Mouse (Mus musculus): ENCODE results near the gene Ddc. TPM values are rescaled to one million over a fixed set of nuclear protein-coding genes. Genes with fewer than 3 reads are reported as not detected.

The Ddc gene
- polyA plus RNA-seq, 1 experiment from 2014 or later = 114 TPM

DNA sequence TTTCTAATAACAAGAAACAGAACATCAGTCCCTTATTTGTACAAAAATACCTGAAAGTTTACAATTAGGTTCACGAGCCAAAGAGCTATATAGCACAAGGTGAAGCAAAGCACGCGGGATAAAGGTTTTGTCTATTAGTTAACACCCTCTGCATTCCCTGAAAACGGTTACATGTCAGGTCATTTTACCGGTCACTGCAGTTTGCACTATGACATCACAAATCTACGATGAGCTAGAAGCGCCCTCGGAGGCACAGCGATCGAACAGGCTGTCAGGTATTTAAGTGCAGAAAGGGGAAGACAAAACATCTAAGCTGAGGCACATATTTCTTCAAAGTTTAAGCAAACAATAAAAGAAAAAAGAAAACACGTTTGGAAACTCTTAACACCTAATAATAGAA, 32.6 kb upstream of the Ddc start:
- H3K36me3 ChIP-seq (ENCODE audit: control insufficient read depth, insufficient read depth, low read length) = peaks cover 60% of the 10 kb centered on the region
- no peak for ATAC-seq (ENCODE audit: insufficient number of reproducible peaks, insufficient read depth, low FRiP score, low read depth)
- no peaks in the 10 kb centered on the region for H3K9me3 ChIP-seq (ENCODE audit: control insufficient read depth, low read length)
- H3K4me1 ChIP-seq (ENCODE audit: control insufficient read depth in 2 of 2, insufficient read depth in 2 of 2, low read length in 2 of 2) = peaks cover 9 to 13% of the 10 kb centered on the region in 2 experiments
- no peak overlapping the region for H3K9ac ChIP-seq (ENCODE audit: low read length)
- 87% methylated on average over 11 of the region's 11 CpGs for WGBS
- H3K27ac ChIP-seq (replicated peaks in 1 of 2; ENCODE audit: control insufficient read depth in 1 of 2, insufficient read depth in 1 of 2, low read depth in 2 of 2, low read length in 2 of 2) = 0 out of 4 replicates have a peak overlapping the region, but pooled peaks of 1 of the 2 experiments have one; percentile 46
- no peak overlapping the region for H3K4me2 ChIP-seq (ENCODE audit: low read length)
- no peak overlapping the region for H3K4me3 ChIP-seq (ENCODE audit: control insufficient read depth in 1 of 2, insufficient read depth in 1 of 2, low read depth in 1 of 2, low read length in 2 of 2)
- H3K27me3 ChIP-seq (ENCODE audit: control insufficient read depth, insufficient read depth, low read length) = no peaks in the 10 kb centered on the region

DNA sequence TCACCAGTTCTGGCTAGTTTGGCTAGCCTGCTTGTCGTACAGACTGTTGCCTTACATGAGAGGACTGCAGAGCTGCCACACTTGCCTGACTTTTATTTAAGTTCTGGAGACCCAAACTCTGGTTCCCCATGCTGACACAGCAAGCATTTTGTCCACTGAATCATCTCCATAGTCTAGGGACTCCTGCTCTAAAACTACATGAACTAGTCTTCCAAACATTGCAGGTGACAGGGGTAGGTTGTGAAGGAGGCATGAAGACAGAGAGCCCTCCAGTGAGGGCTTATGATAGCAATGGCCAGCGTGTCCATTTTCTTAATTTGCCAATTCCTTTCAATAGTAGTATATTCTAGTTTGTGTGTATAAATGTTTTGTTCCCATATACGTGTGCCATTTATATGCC, 31.1 kb upstream of the Ddc start:
- 71% methylated on average over 3 of the region's 3 CpGs for WGBS
- Histone ChIP-seq H3K27me3 (ENCODE audit: control insufficient read depth, insufficient read depth, low read length) (no peaks in the 10 kb centered on the region), H3K27ac (replicated peaks in 1 of 2; ENCODE audit: control insufficient read depth in 1 of 2, insufficient read depth in 1 of 2, low read depth in 2 of 2, low read length in 2 of 2) (peak overlapping the region; percentile 24 to 67; a peak in 3 of 4 replicates), H3K4me2 (ENCODE audit: low read length) (no peak overlapping the region), H3K36me3 (ENCODE audit: control insufficient read depth, insufficient read depth, low read length) (peaks cover 45% of the 10 kb centered on the region), H3K4me3 (ENCODE audit: control insufficient read depth in 1 of 2, insufficient read depth in 1 of 2, low read depth in 1 of 2, low read length in 2 of 2) (no peak overlapping the region), H3K4me1 (ENCODE audit: control insufficient read depth in 2 of 2, insufficient read depth in 2 of 2, low read length in 2 of 2) (peaks cover 9 to 13% of the 10 kb centered on the region in 2 experiments), H3K9ac (ENCODE audit: low read length) (no peak overlapping the region), H3K9me3 (ENCODE audit: control insufficient read depth, low read length) (no peaks in the 10 kb centered on the region)
- ATAC-seq (ENCODE audit: insufficient number of reproducible peaks, insufficient read depth, low FRiP score, low read depth) = no peak

DNA sequence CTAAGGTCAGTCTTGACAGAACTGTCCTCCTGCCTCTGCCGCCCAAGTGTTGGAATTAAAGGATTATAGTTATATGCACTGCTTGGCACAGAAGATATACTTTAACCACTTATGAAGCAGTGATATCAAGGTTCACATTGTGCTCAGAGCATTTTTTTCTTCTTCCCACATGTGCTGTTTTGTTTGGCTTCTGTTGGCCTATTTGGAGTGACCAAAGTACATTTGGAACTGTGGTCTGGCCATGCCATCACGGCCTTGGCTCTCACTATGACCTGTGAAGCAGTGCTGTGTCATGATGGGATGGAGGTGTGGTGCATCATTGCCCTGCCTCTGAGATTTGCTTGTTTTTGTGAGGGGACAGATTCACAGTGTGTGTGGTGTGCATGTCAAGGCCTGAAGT, 30.6 kb upstream of the Ddc start:
- WGBS = 79% methylated on average over 2 of the region's 2 CpGs
- H3K27ac ChIP-seq (replicated peaks in 1 of 2; ENCODE audit: control insufficient read depth in 1 of 2, insufficient read depth in 1 of 2, low read depth in 2 of 2, low read length in 2 of 2) = peak overlapping the region; percentile 24 to 67; a peak in 3 of 4 replicates

DNA sequence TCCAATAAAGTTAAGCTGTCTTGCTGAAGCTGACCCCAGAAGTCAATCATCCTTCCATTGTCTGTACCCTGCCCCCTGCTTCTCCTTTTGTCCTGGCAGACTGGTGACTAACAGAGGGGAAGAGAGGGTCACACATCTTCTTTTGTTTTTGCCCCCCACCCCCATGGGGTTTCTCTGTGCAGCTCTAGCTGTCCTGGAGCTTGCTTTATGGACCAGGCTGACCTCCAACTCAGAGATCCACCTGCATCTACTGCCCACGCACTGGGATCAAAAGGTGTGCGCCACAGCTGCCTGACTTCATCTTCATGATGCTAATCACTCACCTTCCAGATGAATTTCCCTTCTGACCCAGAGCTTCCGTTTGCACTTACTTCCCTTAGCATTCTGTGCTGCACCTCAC, 26.0 kb upstream of the Ddc start:
- Histone ChIP-seq H3K27me3 (ENCODE audit: control insufficient read depth, insufficient read depth, low read length) (no peaks in the 10 kb centered on the region), H3K9ac (ENCODE audit: low read length) (no peak overlapping the region), H3K4me2 (ENCODE audit: low read length) (no peak overlapping the region), H3K27ac (replicated peaks in 1 of 2; ENCODE audit: control insufficient read depth in 1 of 2, insufficient read depth in 1 of 2, low read depth in 2 of 2, low read length in 2 of 2) (no peak overlapping the region), H3K4me3 (ENCODE audit: control insufficient read depth in 1 of 2, insufficient read depth in 1 of 2, low read depth in 1 of 2, low read length in 2 of 2) (no peak overlapping the region), H3K36me3 (ENCODE audit: control insufficient read depth, insufficient read depth, low read length) (no peaks in the 10 kb centered on the region), H3K4me1 (ENCODE audit: control insufficient read depth in 2 of 2, insufficient read depth in 2 of 2, low read length in 2 of 2) (no peaks in the 10 kb centered on the region; a peak in 1 of 4 replicates), H3K9me3 (ENCODE audit: control insufficient read depth, low read length) (no peaks in the 10 kb centered on the region)
- 72% methylated on average over 3 of the region's 3 CpGs for WGBS
- ATAC-seq (ENCODE audit: insufficient number of reproducible peaks, insufficient read depth, low FRiP score, low read depth) = no peak

More for the DNA sequence above, 30.6 kb upstream of the Ddc start:
- Histone ChIP-seq H3K9ac (ENCODE audit: low read length) (no peak overlapping the region), H3K27me3 (ENCODE audit: control insufficient read depth, insufficient read depth, low read length) (no peaks in the 10 kb centered on the region), H3K4me1 (ENCODE audit: control insufficient read depth in 2 of 2, insufficient read depth in 2 of 2, low read length in 2 of 2) (peaks cover 9 to 13% of the 10 kb centered on the region in 2 experiments), H3K9me3 (ENCODE audit: control insufficient read depth, low read length) (no peaks in the 10 kb centered on the region), H3K4me3 (ENCODE audit: control insufficient read depth in 1 of 2, insufficient read depth in 1 of 2, low read depth in 1 of 2, low read length in 2 of 2) (no peak overlapping the region), H3K4me2 (ENCODE audit: low read length) (no peak overlapping the region), H3K36me3 (ENCODE audit: control insufficient read depth, insufficient read depth, low read length) (peaks cover 41% of the 10 kb centered on the region)
- no peak for ATAC-seq (ENCODE audit: insufficient number of reproducible peaks, insufficient read depth, low FRiP score, low read depth)

DNA sequence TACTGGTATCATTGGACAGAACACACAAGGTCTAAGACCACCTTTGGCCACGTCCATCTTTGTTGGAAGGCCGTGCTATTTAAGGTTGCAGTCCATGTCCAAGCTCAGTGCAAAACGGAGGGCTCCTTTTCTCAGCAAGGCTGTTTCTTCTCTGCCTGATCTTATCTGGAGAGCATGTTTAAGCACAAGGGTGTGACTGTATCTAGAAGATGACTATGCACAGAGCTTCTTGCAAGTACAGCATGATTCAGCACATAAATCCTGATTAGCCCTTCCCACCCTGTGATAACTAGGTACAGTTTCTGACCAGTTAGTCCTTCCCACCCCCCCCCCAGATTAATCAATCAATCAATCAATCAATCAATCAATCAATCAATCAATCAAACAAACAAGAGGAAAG, 25.4 kb upstream of the Ddc start:
- Histone ChIP-seq H3K36me3 (ENCODE audit: control insufficient read depth, insufficient read depth, low read length) (no peaks in the 10 kb centered on the region), H3K27ac (replicated peaks in 1 of 2; ENCODE audit: control insufficient read depth in 1 of 2, insufficient read depth in 1 of 2, low read depth in 2 of 2, low read length in 2 of 2) (no peak overlapping the region), H3K9ac (ENCODE audit: low read length) (no peak overlapping the region), H3K4me1 (ENCODE audit: control insufficient read depth in 2 of 2, insufficient read depth in 2 of 2, low read length in 2 of 2) (no peaks in the 10 kb centered on the region; a peak in 1 of 4 replicates), H3K4me2 (ENCODE audit: low read length) (no peak overlapping the region), H3K4me3 (ENCODE audit: control insufficient read depth in 1 of 2, insufficient read depth in 1 of 2, low read depth in 1 of 2, low read length in 2 of 2) (no peak overlapping the region), H3K27me3 (ENCODE audit: control insufficient read depth, insufficient read depth, low read length) (no peaks in the 10 kb centered on the region), H3K9me3 (ENCODE audit: control insufficient read depth, low read length) (no peaks in the 10 kb centered on the region)
- no peak for ATAC-seq (ENCODE audit: insufficient number of reproducible peaks, insufficient read depth, low FRiP score, low read depth)
- 53% methylated on average over 3 of the region's 3 CpGs for WGBS

DNA sequence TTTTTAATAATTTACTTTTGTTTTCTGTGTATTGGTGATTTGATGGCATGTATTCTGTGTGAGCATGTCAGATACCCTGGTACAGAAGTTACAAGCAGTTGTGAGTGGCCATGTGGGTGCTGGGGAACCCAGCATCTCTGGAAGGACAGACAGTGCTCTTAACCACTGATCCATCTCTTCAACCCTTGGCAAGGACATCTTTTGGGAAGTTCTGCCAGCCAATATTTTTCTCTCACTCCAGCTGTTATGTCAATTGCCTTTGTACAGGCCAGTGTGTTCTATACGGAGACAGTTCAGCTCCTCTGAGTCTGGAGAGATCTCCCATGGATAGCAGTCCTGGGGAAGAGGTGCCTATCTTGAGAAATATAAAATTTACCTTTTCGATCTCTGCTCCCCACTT, 24.2 kb upstream of the Ddc start:
- no peak for ATAC-seq (ENCODE audit: insufficient number of reproducible peaks, insufficient read depth, low FRiP score, low read depth)
- H3K27me3 ChIP-seq (ENCODE audit: control insufficient read depth, insufficient read depth, low read length) = no peaks in the 10 kb centered on the region
- 83% methylated on average over 2 of the region's 2 CpGs for WGBS

DNA sequence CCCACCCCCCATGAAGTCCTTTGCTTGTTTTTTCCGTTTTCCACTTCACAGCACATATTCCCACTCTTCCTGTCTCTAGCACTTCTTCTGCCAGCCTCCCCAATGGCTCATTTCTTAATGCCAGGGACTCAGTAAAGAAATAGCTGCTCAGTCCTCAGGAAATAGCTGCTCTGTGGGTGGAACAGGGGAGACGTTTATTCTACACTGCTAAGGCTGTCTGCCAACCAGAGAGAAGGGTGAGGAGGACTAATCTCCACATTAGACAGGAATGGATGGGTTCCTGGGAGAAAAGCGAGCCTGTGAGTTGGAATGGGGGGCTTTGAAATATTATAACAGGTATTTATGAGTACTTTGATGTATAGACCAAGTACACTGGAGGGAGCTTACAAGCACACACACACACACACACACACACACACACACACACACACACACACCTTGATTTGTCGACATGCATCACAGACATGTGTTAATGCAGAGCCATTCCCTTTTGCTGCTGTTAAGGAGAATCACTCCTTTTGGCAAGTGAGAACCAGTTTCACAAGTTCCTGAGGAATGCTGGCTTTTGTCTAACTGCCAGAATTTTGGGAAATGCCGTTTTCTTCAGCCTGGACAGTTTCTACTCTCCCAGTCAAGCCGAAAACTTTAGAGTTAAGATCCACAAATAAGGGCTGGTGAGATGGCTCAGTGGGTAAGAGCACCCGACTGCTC, 9.9 kb upstream of the Ddc start:
- H3K36me3 ChIP-seq (ENCODE audit: control insufficient read depth, insufficient read depth, low read length) = no peaks in the 10 kb centered on the region

More for the DNA sequence above, 24.2 kb upstream of the Ddc start:
- no peak overlapping the region for H3K4me2 ChIP-seq (ENCODE audit: low read length)
- H3K9me3 ChIP-seq (ENCODE audit: control insufficient read depth, low read length) = no peaks in the 10 kb centered on the region
- no peak overlapping the region for H3K27ac ChIP-seq (replicated peaks in 1 of 2; ENCODE audit: control insufficient read depth in 1 of 2, insufficient read depth in 1 of 2, low read depth in 2 of 2, low read length in 2 of 2)
- H3K4me1 ChIP-seq (ENCODE audit: control insufficient read depth in 2 of 2, insufficient read depth in 2 of 2, low read length in 2 of 2) = no peaks in the 10 kb centered on the region; a peak in 1 of 4 replicates
- no peak overlapping the region for H3K4me3 ChIP-seq (ENCODE audit: control insufficient read depth in 1 of 2, insufficient read depth in 1 of 2, low read depth in 1 of 2, low read length in 2 of 2)
- no peaks in the 10 kb centered on the region for H3K36me3 ChIP-seq (ENCODE audit: control insufficient read depth, insufficient read depth, low read length)
- H3K9ac ChIP-seq (ENCODE audit: low read length) = no peak overlapping the region

DNA sequence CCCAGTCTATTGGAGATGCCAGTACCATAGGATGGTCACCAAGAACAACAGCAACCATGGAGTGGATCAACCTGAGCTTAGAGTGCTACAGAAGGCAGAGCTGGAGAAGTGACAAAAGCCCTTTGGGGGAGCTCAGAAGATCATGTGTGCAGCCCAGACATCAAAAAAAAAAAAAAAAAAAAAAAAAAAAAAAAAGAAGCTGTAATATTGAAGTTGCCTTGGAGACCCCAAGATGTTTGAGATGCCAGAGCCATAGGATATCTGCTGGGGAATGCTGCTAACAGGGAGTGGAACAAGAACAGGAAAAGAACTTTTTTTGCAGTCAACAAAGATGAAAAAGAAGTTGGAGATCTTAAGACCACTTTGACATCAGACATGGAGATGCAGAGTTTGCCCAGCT, 7.6 kb upstream of the Ddc start:
- H3K4me1 ChIP-seq (ENCODE audit: control insufficient read depth in 2 of 2, insufficient read depth in 2 of 2, low read length in 2 of 2) = peaks cover 8% of the 10 kb centered on the region in 2 experiments
- no peaks in the 10 kb centered on the region for H3K27me3 ChIP-seq (ENCODE audit: control insufficient read depth, insufficient read depth, low read length)
- no peak overlapping the region for H3K4me3 ChIP-seq (ENCODE audit: control insufficient read depth in 1 of 2, insufficient read depth in 1 of 2, low read depth in 1 of 2, low read length in 2 of 2)
- H3K4me2 ChIP-seq (ENCODE audit: low read length) = no peak overlapping the region
- H3K9ac ChIP-seq (ENCODE audit: low read length) = no peak overlapping the region
- no peak for ATAC-seq (ENCODE audit: insufficient number of reproducible peaks, insufficient read depth, low FRiP score, low read depth)
- no peaks in the 10 kb centered on the region for H3K36me3 ChIP-seq (ENCODE audit: control insufficient read depth, insufficient read depth, low read length)
- no peak overlapping the region for H3K27ac ChIP-seq (replicated peaks in 1 of 2; ENCODE audit: control insufficient read depth in 1 of 2, insufficient read depth in 1 of 2, low read depth in 2 of 2, low read length in 2 of 2)
- H3K9me3 ChIP-seq (ENCODE audit: control insufficient read depth, low read length) = no peaks in the 10 kb centered on the region

More for the DNA sequence above, 9.9 kb upstream of the Ddc start:
- Histone ChIP-seq H3K27me3 (ENCODE audit: control insufficient read depth, insufficient read depth, low read length) (no peaks in the 10 kb centered on the region), H3K4me1 (ENCODE audit: control insufficient read depth in 2 of 2, insufficient read depth in 2 of 2, low read length in 2 of 2) (no peaks in the 10 kb centered on the region; a peak in 2 of 4 replicates), H3K9ac (ENCODE audit: low read length) (no peak overlapping the region), H3K9me3 (ENCODE audit: control insufficient read depth, low read length) (no peaks in the 10 kb centered on the region), H3K4me3 (ENCODE audit: control insufficient read depth in 1 of 2, insufficient read depth in 1 of 2, low read depth in 1 of 2, low read length in 2 of 2) (no peak overlapping the region), H3K27ac (replicated peaks in 1 of 2; ENCODE audit: control insufficient read depth in 1 of 2, insufficient read depth in 1 of 2, low read depth in 2 of 2, low read length in 2 of 2) (no peak overlapping the region; a peak in 2 of 4 replicates), H3K4me2 (ENCODE audit: low read length) (no peak overlapping the region)
- 58% methylated on average over 7 of the region's 7 CpGs for whole genome bisulfite sequencing
- ATAC-seq (ENCODE audit: insufficient number of reproducible peaks, insufficient read depth, low FRiP score, low read depth) = no peak
